Mouse (Mus musculus): ENCODE data around the gene Prok1.

- TF ChIP-seq POLR2A (IDR thresholded peaks at IDR 0.05; ENCODE audit: borderline replicate concordance, control insufficient read depth, low read depth, low read length), result no peak
- no peak for TF ChIP-seq CTCF (IDR thresholded peaks at IDR 0.05; ENCODE audit: control insufficient read depth, insufficient read depth, low read length)
These were observed 981 bp downstream of the Prok1 start for GRCm38 (mm10) chr3:107238471-107238980.
